Mouse (Mus musculus) cerebellum, adult 11-12 months (tissue): ENCODE results near the gene Brsk2.

ENCODE experiments used
- DNase-seq: peaks from one replicate; pipeline ENCODE4 v3.0.0; 2022

Brsk2 gene

DNA sequence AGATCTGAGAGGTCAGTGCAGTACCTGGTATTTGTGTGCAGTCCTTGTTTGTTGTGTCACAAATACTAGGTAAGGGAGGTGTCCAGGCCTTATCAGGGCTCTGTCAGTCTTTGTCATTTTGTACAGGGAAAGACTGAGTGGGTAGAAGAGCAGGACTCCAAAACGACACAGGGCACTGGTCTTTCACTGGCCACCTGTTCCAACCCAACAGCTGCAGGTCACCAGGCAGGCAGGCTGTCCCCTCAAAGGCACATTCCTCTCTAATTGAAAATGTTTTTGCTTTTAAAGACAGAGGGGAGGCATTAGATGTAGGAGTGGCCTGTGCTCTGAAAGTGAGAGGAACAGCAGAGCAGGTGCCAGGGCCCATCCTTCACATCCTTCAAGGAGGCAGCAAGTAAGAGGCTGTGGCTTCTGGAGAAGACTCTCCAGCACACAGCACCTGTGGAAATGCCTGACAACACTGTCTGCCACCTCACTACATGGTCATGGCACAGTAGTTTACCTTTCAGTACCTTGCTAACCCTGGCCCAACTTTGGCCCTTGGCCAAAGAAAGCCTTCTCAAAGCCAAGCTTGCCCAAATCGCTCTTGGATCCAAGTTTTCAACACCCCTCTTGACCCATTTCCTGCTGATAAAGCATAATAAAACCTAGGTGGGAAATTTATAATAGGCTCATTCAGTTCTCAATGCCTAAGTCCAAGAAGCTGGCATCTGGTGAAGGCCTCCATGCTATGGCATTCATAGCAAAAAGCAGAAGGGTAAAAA is 85.7 kb downstream of the Brsk2 start:
- DNase-seq: no peak

DNA sequence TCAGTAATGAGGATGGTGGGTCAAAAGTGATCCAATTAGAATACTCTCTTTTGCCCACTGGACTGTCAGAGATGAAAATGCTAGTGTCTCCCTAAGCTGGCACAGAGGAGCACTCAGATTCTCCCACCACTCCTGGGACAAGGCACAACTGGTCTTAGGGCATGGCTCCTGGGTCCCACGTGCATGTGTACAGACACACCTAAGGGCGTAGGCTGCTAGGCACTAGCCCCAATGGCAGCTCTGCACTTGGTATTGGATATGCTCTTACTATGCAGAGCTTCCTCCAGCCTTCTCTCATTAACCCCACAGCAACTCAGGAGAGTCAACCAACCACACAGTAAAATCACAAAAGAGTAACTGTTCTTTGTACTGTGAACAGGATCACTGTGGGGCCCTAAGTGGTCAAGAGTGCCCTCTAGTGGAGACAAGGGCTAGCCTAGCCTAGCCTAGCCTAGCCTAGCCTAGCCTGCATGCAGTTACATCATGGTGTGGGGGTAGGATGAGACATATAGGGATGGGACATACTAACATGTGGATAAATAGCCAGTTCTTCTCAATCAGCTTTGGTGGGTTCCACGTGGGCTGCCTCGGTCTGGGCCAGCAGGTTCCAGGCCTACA is 88.1 kb downstream of the Brsk2 start:
- peak; percentile 57 for DNase-seq

DNA sequence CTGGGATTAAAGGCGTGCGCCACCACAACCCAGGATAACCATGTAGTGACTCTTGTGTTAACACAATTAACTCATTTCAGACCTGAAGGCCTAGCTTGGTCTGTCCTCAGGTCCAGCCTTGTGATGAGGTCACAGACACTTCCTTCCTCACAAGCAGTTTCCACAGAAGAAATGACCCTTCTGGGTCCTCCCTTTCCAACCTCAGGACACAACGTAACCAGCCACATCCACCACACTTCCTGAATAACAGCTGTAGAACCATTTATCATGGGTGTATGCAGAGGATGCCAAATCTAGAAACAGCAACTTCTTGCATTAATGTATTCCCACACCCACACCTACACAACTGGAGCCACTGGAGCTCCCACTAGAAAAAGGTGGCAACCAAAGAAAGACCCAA is 91.2 kb downstream of the Brsk2 start:
- DNase-seq: no peak

DNA sequence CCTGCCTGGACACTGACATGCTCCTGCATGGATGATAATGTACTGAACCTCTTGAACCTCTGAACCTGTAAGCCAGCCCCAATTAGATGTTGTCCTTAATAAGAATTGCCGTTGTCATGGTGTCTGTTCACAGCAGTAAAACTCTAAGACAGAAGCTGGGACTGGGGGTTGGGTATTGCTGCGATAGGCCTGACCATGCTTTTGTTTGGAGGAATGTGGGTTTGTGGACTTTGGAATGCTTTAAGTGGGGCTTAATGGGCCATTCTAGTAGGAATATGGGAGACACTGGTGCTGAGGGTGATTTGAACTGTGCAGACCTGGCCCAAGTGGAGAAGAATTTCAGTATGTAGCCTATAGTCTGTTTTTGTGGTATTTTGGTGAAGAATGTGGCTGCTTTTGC is 95.8 kb downstream of the Brsk2 start:
- no peak for DNase-seq

DNA sequence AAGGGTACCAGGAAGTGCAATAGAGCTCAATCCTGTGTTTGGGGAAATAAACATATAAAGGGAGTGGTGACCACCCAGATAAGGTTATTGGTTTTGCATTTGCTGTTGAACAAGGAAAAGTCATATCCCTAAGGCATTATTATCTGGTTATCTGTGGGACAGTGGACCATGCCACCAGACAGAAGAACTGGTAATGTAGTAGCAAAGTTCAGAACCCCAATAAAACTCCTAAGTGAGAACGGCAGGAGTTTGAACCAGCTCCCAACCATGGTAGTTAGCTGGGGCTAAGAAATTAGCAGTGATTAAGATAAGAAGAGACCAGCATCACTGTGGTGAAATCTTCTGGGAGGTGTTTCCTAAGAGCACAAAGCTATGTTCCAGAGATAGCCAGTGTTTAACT is 96.4 kb downstream of the Brsk2 start:
- no peak for DNase-seq

DNA sequence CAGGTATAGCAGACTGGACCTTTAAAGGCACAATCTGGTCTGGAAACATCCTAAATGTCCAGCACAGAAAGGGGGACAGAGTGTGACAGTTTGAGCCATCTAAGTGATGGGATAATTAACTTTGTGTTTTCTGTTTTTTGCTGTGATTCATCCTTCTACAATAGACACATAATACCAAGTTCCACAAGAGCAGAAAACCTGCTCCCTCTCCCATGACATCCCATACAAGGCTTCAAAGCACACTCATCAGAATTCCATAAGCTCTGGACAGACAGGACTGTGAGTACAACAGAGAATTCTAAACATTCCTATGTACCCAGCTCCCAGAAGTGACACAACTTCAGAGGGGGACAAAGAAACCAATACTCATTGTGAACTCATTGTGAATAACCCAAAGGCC is 101.0 kb downstream of the Brsk2 start:
- DNase-seq: no peak
